Mouse (Mus musculus) lung, embryonic 16.5 days (tissue): ENCODE measurements at regions not wholly inside any gene's neighbourhood (a gene's known extent, or its start where the extent isn't known, plus 50 kb on each side); places are given as distances from the start of the nearest gene placed in this dataset.

Source experiments
- ATAC-seq: fragments of 200-750 bp; cut with Nextera tagmentation; 2 replicates; pipeline ENCODE4 v1.8.0; 2017; ENCODE audit warnings: low read depth, mild to moderate bottlenecking, moderate library complexity
- H3K27ac ChIP-seq: fragments of 300-500 bp; sonication (generic); 2 replicates; pipeline ENCODE4 v1.5.1; 2014; ENCODE audit warnings: mild to moderate bottlenecking, control low read depth, low read length
- H3K27me3 ChIP-seq: fragments of 300-500 bp; sonication (generic); 2 replicates; pipeline ENCODE4 v1.6.1; 2014; ENCODE audit warnings: low read depth, low read length, mixed read lengths; ENCODE audit not compliant: control insufficient read depth, insufficient read depth
- H3K36me3 ChIP-seq: fragments of 300-500 bp; sonication (generic); 2 replicates; pipeline ENCODE4 v1.6.1; 2014; ENCODE audit warnings: low read length; ENCODE audit not compliant: control insufficient read depth, insufficient read depth
- H3K4me1 ChIP-seq: fragments of 300-500 bp; sonication (generic); replicated peaks from 2 replicates; pipeline ENCODE4 v1.6.1; 2014; ENCODE audit warnings: low read length, mixed read lengths; ENCODE audit not compliant: control insufficient read depth, insufficient read depth
- H3K4me2 ChIP-seq: fragments of 300-500 bp; sonication (generic); 2 replicates; pipeline ENCODE4 v1.6.1; 2014; ENCODE audit warnings: low read depth, low read length, control low read depth
- H3K4me3 ChIP-seq: fragments of 300-500 bp; sonication (generic); 2 replicates; pipeline ENCODE4 v1.5.1; 2014; ENCODE audit warnings: mild to moderate bottlenecking, low read length, control low read depth
- H3K9ac ChIP-seq: fragments of 300-500 bp; sonication (generic); 2 replicates; pipeline ENCODE4 v1.6.1; 2014; ENCODE audit warnings: low read length, control low read depth
- H3K9me3 ChIP-seq: fragments of 300-500 bp; sonication (generic); 2 replicates; pipeline ENCODE4 v1.6.1; 2016; ENCODE audit warnings: low read length; ENCODE audit not compliant: control insufficient read depth
- WGBS: fragments of 180-500 bp; shearing (Covaris S2); extraction: QIAGEN DNeasy Blood & Tissue Kit; methylation state at CpG from one replicate; pipeline ENCODE4 v1.1.7; 2014; 5-methylcytosine and 5-hydroxymethylcytosine counted together

GRCm38 (mm10) chr11:24373301-24373700 is 295.4 kb downstream of the Bcl11a start:
- WGBS = 55% methylated on average over 4 of the region's 4 CpGs
- ATAC-seq = no peak

GRCm38 (mm10) chr11:24377530-24377929 is 299.7 kb downstream of the Bcl11a start:
- 46% methylated on average over 2 of the region's 2 CpGs for WGBS
- Histone ChIP-seq H3K4me1 (no peaks in the 10 kb centered on the region), H3K4me2 (no peak overlapping the region), H3K27ac (no peak overlapping the region), H3K4me3 (no peak overlapping the region), H3K9ac (no peak overlapping the region), H3K36me3 (no peaks in the 10 kb centered on the region), H3K9me3 (no peaks in the 10 kb centered on the region), H3K27me3 (no peaks in the 10 kb centered on the region)
- ATAC-seq = no peak

More at GRCm38 (mm10) chr11:24373301-24373700, 295.4 kb downstream of the Bcl11a start:
- H3K27me3 ChIP-seq = no peaks in the 10 kb centered on the region
- H3K36me3 ChIP-seq = no peaks in the 10 kb centered on the region
- no peak overlapping the region for H3K4me3 ChIP-seq
- no peaks in the 10 kb centered on the region for H3K9me3 ChIP-seq
- peaks cover 11% of the 10 kb centered on the region for H3K4me1 ChIP-seq
- no peak overlapping the region for H3K27ac ChIP-seq
- no peak overlapping the region for H3K9ac ChIP-seq
- H3K4me2 ChIP-seq = no peak overlapping the region

- no peaks in the 10 kb centered on the region for H3K4me1 ChIP-seq
- no peaks in the 10 kb centered on the region for H3K9me3 ChIP-seq
- no peak overlapping the region for H3K4me2 ChIP-seq
- no peak overlapping the region for H3K4me3 ChIP-seq
- no peak overlapping the region for H3K9ac ChIP-seq
- H3K36me3 ChIP-seq = no peaks in the 10 kb centered on the region
- H3K27ac ChIP-seq = no peak overlapping the region
- WGBS = 78% methylated on average over 5 of the region's 5 CpGs
- no peaks in the 10 kb centered on the region for H3K27me3 ChIP-seq
- no peak for ATAC-seq
Measured at GRCm38 (mm10) chr11:24390578-24390977, 312.7 kb downstream of the Bcl11a start.

- no peaks in the 10 kb centered on the region for H3K9me3 ChIP-seq
- WGBS = 68% methylated on average over 1 of the region's 1 CpGs
- H3K36me3 ChIP-seq = no peaks in the 10 kb centered on the region
- H3K4me2 ChIP-seq = no peak overlapping the region
- no peaks in the 10 kb centered on the region for H3K4me1 ChIP-seq
- no peaks in the 10 kb centered on the region for H3K27me3 ChIP-seq
- H3K9ac ChIP-seq = no peak overlapping the region
- ATAC-seq = no peak
- no peak overlapping the region for H3K4me3 ChIP-seq
- no peak overlapping the region for H3K27ac ChIP-seq
Measured at GRCm38 (mm10) chr11:24391385-24391784, 313.5 kb downstream of the Bcl11a start.

GRCm38 (mm10) chr11:24395478-24395877 is 317.6 kb downstream of the Bcl11a start:
- Histone ChIP-seq H3K27ac (no peak overlapping the region), H3K36me3 (no peaks in the 10 kb centered on the region), H3K27me3 (no peaks in the 10 kb centered on the region), H3K9me3 (no peaks in the 10 kb centered on the region), H3K4me1 (no peaks in the 10 kb centered on the region), H3K4me2 (no peak overlapping the region), H3K4me3 (no peak overlapping the region), H3K9ac (no peak overlapping the region)
- ATAC-seq = no peak
- WGBS = 80% methylated on average over 2 of the region's 2 CpGs

- ATAC-seq = no peak
- Histone ChIP-seq H3K4me2 (no peak overlapping the region), H3K9me3 (no peaks in the 10 kb centered on the region), H3K9ac (no peak overlapping the region), H3K4me1 (no peaks in the 10 kb centered on the region), H3K36me3 (no peaks in the 10 kb centered on the region), H3K27me3 (no peaks in the 10 kb centered on the region), H3K27ac (no peak overlapping the region), H3K4me3 (no peak overlapping the region)
- 85% methylated on average over 5 of the region's 5 CpGs for WGBS
Measured at GRCm38 (mm10) chr11:24396911-24397310, 319.1 kb downstream of the Bcl11a start.

GRCm38 (mm10) chr11:24397710-24398109 is 319.9 kb downstream of the Bcl11a start:
- no peak for ATAC-seq
- H3K4me3 ChIP-seq = no peak overlapping the region
- WGBS = 31% methylated on average over 1 of the region's 1 CpGs
- no peaks in the 10 kb centered on the region for H3K36me3 ChIP-seq
- no peak overlapping the region for H3K9ac ChIP-seq
- no peaks in the 10 kb centered on the region for H3K27me3 ChIP-seq
- H3K9me3 ChIP-seq = no peaks in the 10 kb centered on the region
- H3K4me2 ChIP-seq = no peak overlapping the region
- H3K27ac ChIP-seq = no peak overlapping the region
- no peaks in the 10 kb centered on the region for H3K4me1 ChIP-seq

GRCm38 (mm10) chr11:24401151-24401550 is 323.3 kb downstream of the Bcl11a start:
- Histone ChIP-seq H3K4me2 (no peak overlapping the region), H3K9ac (no peak overlapping the region), H3K36me3 (no peaks in the 10 kb centered on the region), H3K4me3 (no peak overlapping the region), H3K4me1 (no peaks in the 10 kb centered on the region), H3K27ac (no peak overlapping the region), H3K27me3 (no peaks in the 10 kb centered on the region), H3K9me3 (no peaks in the 10 kb centered on the region)
- WGBS = 65% methylated on average over 3 of the region's 3 CpGs
- no peak for ATAC-seq

GRCm38 (mm10) chr11:24402127-24402526 is 324.3 kb downstream of the Bcl11a start:
- no peaks in the 10 kb centered on the region for H3K27me3 ChIP-seq
- H3K9ac ChIP-seq = no peak overlapping the region
- H3K27ac ChIP-seq = no peak overlapping the region
- no peaks in the 10 kb centered on the region for H3K4me1 ChIP-seq
- H3K9me3 ChIP-seq = no peaks in the 10 kb centered on the region
- no peak for ATAC-seq
- 39% methylated on average over 3 of the region's 3 CpGs for WGBS
- no peak overlapping the region for H3K4me3 ChIP-seq
- H3K36me3 ChIP-seq = no peaks in the 10 kb centered on the region
- H3K4me2 ChIP-seq = no peak overlapping the region

- no peaks in the 10 kb centered on the region for H3K27me3 ChIP-seq
- no peaks in the 10 kb centered on the region for H3K36me3 ChIP-seq
- H3K4me3 ChIP-seq = no peak overlapping the region
- ATAC-seq = no peak
- H3K9me3 ChIP-seq = no peaks in the 10 kb centered on the region
- no peak overlapping the region for H3K9ac ChIP-seq
- H3K4me1 ChIP-seq = no peaks in the 10 kb centered on the region
- no peak overlapping the region for H3K4me2 ChIP-seq
- no peak overlapping the region for H3K27ac ChIP-seq
Measured at GRCm38 (mm10) chr11:24414804-24415203, 336.9 kb downstream of the Bcl11a start.
